In genomic region chr3:127123376-127123775, GRCm38 (mm10) we compare ENCODE assay signal across 8 mouse cellular contexts.
DNase-seq lines count a peak whose midpoint lies in the region; ATAC-seq and TF ChIP-seq lines count a peak whose summit lies in the region.

No protein-coding gene starts in this region.

- no peak overlapping the region for H3K4me2 ChIP-seq in hindbrain, embryonic 13.5 days
- H3K4me2 ChIP-seq in hindbrain, embryonic 11.5 days (replicated peaks; ENCODE audit: low read depth, low read length), result no peak overlapping the region
- no peak overlapping the region for H3K4me2 ChIP-seq in kidney, embryonic 14.5 days (replicated peaks; ENCODE audit: low read depth, low read length)
- H3K4me2 ChIP-seq in neural tube, embryonic 11.5 days (ENCODE audit: low read depth), result no peak overlapping the region

- no peak for ATAC-seq in hindbrain, embryonic 13.5 days (ENCODE audit: low FRiP score)
- no peak for ATAC-seq in hindbrain, embryonic 11.5 days (ENCODE audit: low FRiP score)
- ATAC-seq in granulocyte monocyte progenitor cell, adult 5-6 weeks (replicated peaks; ENCODE audit: poor library complexity, severe bottlenecking), result peak; percentile 44
- peak; percentile 43; the same call in 1 of the 2 replicates for ATAC-seq in kidney, embryonic 14.5 days (ENCODE audit: low FRiP score, low TSS enrichment)
- ATAC-seq in neural tube, embryonic 11.5 days (ENCODE audit: insufficient read depth, low FRiP score, low TSS enrichment), result no peak

- intact Hi-C loops in left cerebral cortex, adult 2 months (cut with DNase I), result no loop called here

- H3K9ac ChIP-seq in hindbrain, embryonic 13.5 days, result no peak overlapping the region
- no peak overlapping the region for H3K9ac ChIP-seq in hindbrain, embryonic 11.5 days (ENCODE audit: low read depth, low read length)
- H3K9ac ChIP-seq in kidney, embryonic 14.5 days (ENCODE audit: low read depth, low read length), result no peak overlapping the region
- no peak overlapping the region for H3K9ac ChIP-seq in neural tube, embryonic 11.5 days (ENCODE audit: low read length)

- no peaks in the 10 kb centered on the region for H3K27me3 ChIP-seq in hindbrain, embryonic 13.5 days
- H3K27me3 ChIP-seq in hindbrain, embryonic 11.5 days (ENCODE audit: control insufficient read depth, insufficient read depth, low read length), result no peaks in the 10 kb centered on the region
- H3K27me3 ChIP-seq in kidney, embryonic 14.5 days (ENCODE audit: control insufficient read depth, insufficient read depth, low read length), result no peaks in the 10 kb centered on the region
- no peaks in the 10 kb centered on the region for H3K27me3 ChIP-seq in neural tube, embryonic 11.5 days (ENCODE audit: control insufficient read depth, insufficient read depth, low read length)

- 0 out of 2 replicates have a peak overlapping the region, but pooled peaks have one; percentile 24 for H3K27ac ChIP-seq in hindbrain, embryonic 13.5 days
- no peak overlapping the region for H3K27ac ChIP-seq in hindbrain, embryonic 11.5 days (ENCODE audit: low read depth, low read length)
- H3K27ac ChIP-seq in kidney, embryonic 14.5 days (ENCODE audit: low read depth, low read length), result no peak overlapping the region
- peak overlapping the region; percentile 17; the same call in 1 of the 2 replicates for H3K27ac ChIP-seq in neural tube, embryonic 11.5 days (ENCODE audit: low read depth, low read length)
- H3K27ac ChIP-seq in left cerebral cortex, adult 2 months, result no peak overlapping the region

- no peak for DNase-seq in hindbrain, embryonic 11.5 days (ENCODE audit: low spot score)
- DNase-seq in neural tube, embryonic 11.5 days (ENCODE audit: low spot score), result no peak
- no peak for DNase-seq in left cerebral cortex, adult 2 months (ENCODE audit: extremely low spot score in 1 of 2, low spot score in 2 of 2)
- DNase-seq in cerebellum, adult 11 months, result no peak
- DNase-seq in Muller cell, postnatal 12 days (ENCODE audit: inconsistent ontology term), result no peak

- TF ChIP-seq CTCF in left cerebral cortex, adult 2 months (IDR thresholded peaks at IDR 0.05), result no peak

- no peaks in the 10 kb centered on the region for H3K9me3 ChIP-seq in hindbrain, embryonic 13.5 days
- no peaks in the 10 kb centered on the region for H3K9me3 ChIP-seq in hindbrain, embryonic 11.5 days (ENCODE audit: control insufficient read depth, low read length)
- H3K9me3 ChIP-seq in kidney, embryonic 14.5 days (ENCODE audit: control insufficient read depth, low read length), result no peaks in the 10 kb centered on the region
- no peaks in the 10 kb centered on the region for H3K9me3 ChIP-seq in neural tube, embryonic 11.5 days (ENCODE audit: control insufficient read depth, low read length)

- WGBS in hindbrain, embryonic 13.5 days, result 42% methylated on average over 8 of the region's 8 CpGs
- WGBS in hindbrain, embryonic 11.5 days, result 31% methylated on average over 8 of the region's 8 CpGs
- WGBS in kidney, embryonic 14.5 days, result 6% methylated on average over 8 of the region's 8 CpGs
- 24% methylated on average over 8 of the region's 8 CpGs for whole genome bisulfite sequencing in neural tube, embryonic 11.5 days

- no peak overlapping the region for H3K4me3 ChIP-seq in hindbrain, embryonic 13.5 days
- H3K4me3 ChIP-seq in hindbrain, embryonic 11.5 days (ENCODE audit: low read depth, low read length), result no peak overlapping the region
- no peak overlapping the region for H3K4me3 ChIP-seq in kidney, embryonic 14.5 days (ENCODE audit: low read length)
- H3K4me3 ChIP-seq in neural tube, embryonic 11.5 days (ENCODE audit: low read depth, low read length), result no peak overlapping the region
- H3K4me3 ChIP-seq in left cerebral cortex, adult 2 months, result no peak overlapping the region

- peaks cover 20% of the 10 kb centered on the region for H3K4me1 ChIP-seq in hindbrain, embryonic 13.5 days (replicated peaks)
- no peaks in the 10 kb centered on the region; the same call in 1 of the 2 replicates for H3K4me1 ChIP-seq in hindbrain, embryonic 11.5 days (replicated peaks; ENCODE audit: control insufficient read depth, insufficient read depth, low read length)
- peaks cover 10% of the 10 kb centered on the region; the same call in 1 of the 2 replicates for H3K4me1 ChIP-seq in kidney, embryonic 14.5 days (ENCODE audit: control insufficient read depth, insufficient read depth, low read length)
- H3K4me1 ChIP-seq in neural tube, embryonic 11.5 days (ENCODE audit: control insufficient read depth, insufficient read depth, low read length), result peaks cover 9% of the 10 kb centered on the region; the same call in 1 of the 2 replicates

- H3K36me3 ChIP-seq in hindbrain, embryonic 13.5 days, result no peaks in the 10 kb centered on the region
- H3K36me3 ChIP-seq in hindbrain, embryonic 11.5 days (ENCODE audit: control insufficient read depth, insufficient read depth, low read length), result no peaks in the 10 kb centered on the region
- H3K36me3 ChIP-seq in kidney, embryonic 14.5 days (ENCODE audit: control insufficient read depth, insufficient read depth, low read length), result no peaks in the 10 kb centered on the region
- H3K36me3 ChIP-seq in neural tube, embryonic 11.5 days (ENCODE audit: control insufficient read depth, insufficient read depth, low read length), result no peaks in the 10 kb centered on the region

Comparison
In these comparisons a context has a peak if more than half of its experiments do, and no peak if none do; other contexts are left out.
1. H3K27ac ChIP-seq: peak in hindbrain, embryonic 13.5 days (single experiment) and neural tube, embryonic 11.5 days (single experiment); none in hindbrain, embryonic 11.5 days (single experiment), kidney, embryonic 14.5 days (single experiment) and left cerebral cortex, adult 2 months (single experiment).
2. ATAC-seq: peak in granulocyte monocyte progenitor cell, adult 5-6 weeks (single experiment) and kidney, embryonic 14.5 days (single experiment); none in hindbrain, embryonic 13.5 days (single experiment), hindbrain, embryonic 11.5 days (single experiment) and neural tube, embryonic 11.5 days (single experiment).